Mouse (Mus musculus) liver, adult 2 months (tissue): Measurements from ENCODE around the gene Kncn. TPM values are rescaled to one million over a fixed set of nuclear protein-coding genes. Genes with fewer than 3 reads are reported as not detected.

Experiments
- DNase-seq: peaks from one replicate; pipeline ENCODE4 v3.0.0-alpha.2; 2011; ENCODE audit warnings: low read depth, low spot score; ENCODE audit errors: extremely low read depth
- H3K27ac ChIP-seq: fragments of 200-500 bp; replicated peaks from 2 replicates; pipeline ENCODE4 v1.5.1; 2012; ENCODE audit warnings: low read depth, mild to moderate bottlenecking, control low read depth, inconsistent platforms, low read length; ENCODE audit not compliant: insufficient read depth
- H3K27me3 ChIP-seq: fragments of 200-500 bp; 2 replicates; pipeline ENCODE4 v1.6.1; 2012; ENCODE audit warnings: mild to moderate bottlenecking, moderate library complexity, low read length, inconsistent platforms; ENCODE audit not compliant: control insufficient read depth, insufficient read depth
- H3K36me3 ChIP-seq: fragments of 200-500 bp; 2 replicates; pipeline ENCODE4 v1.6.1; 2012; ENCODE audit warnings: low read length, inconsistent platforms; ENCODE audit not compliant: control insufficient read depth, insufficient read depth
- H3K4me1 ChIP-seq: fragments of 200-500 bp; 2 replicates; pipeline ENCODE4 v1.6.1; 2011; ENCODE audit warnings: low read length; ENCODE audit not compliant: control insufficient read depth, insufficient read depth
- H3K4me3 ChIP-seq: fragments of 200-500 bp; 2 replicates; pipeline ENCODE4 v1.5.1; 2011; ENCODE audit warnings: low read depth, mild to moderate bottlenecking, control low read depth, low read length, moderate library complexity; ENCODE audit not compliant: insufficient read depth
- H3K79me2 ChIP-seq: fragments of 200-500 bp; 2 replicates; pipeline ENCODE4 v1.6.1; 2012; ENCODE audit warnings: inconsistent platforms, mild to moderate bottlenecking, low read length, moderate library complexity; ENCODE audit not compliant: control insufficient read depth, insufficient read depth
- H3K9ac ChIP-seq: fragments of 200-500 bp; 2 replicates; pipeline ENCODE4 v1.6.1; 2012; ENCODE audit warnings: low read depth, mild to moderate bottlenecking, control low read depth, inconsistent platforms, low read length
- CTCF ChIP-seq: fragments of 200-500 bp; IDR thresholded peaks from 2 replicates; pipeline ENCODE4 v1.5.1; 2011; ENCODE audit warnings: low read depth, low read length, control low read depth
- POLR2A ChIP-seq: fragments of 200-500 bp; IDR thresholded peaks from 2 replicates; pipeline ENCODE4 v1.6.1; 2011; ENCODE audit warnings: low read length, control low read depth; ENCODE audit not compliant: insufficient read depth; ENCODE audit errors: extremely low read depth
- WGBS: fragments of 180-500 bp; shearing (Covaris S2); methylation state at CpG from one replicate; pipeline ENCODE4 v1.1.7; 2018; 5-methylcytosine and 5-hydroxymethylcytosine counted together
- polyA plus RNA-seq: library from polyadenylated mRNA; depleted of rRNA; stranded (reverse); fragments of >200 nt; gene quantifications from 2 replicates; pipeline ENCODE4 v1.2.3, GENCODE M21; 2012
- total RNA-seq: library from RNA; depleted of rRNA; stranded (reverse); fragments of >200 nt; gene quantifications from 2 replicates; pipeline ENCODE4 v1.2.3, GENCODE M21; 2014

Gene Kncn
- total and polyA plus RNA-seq, 2 experiments: not detected

- 70% methylated on average over 2 of the region's 2 CpGs for WGBS
- Histone ChIP-seq H3K4me3 (no peak overlapping the region), H3K27ac (no peak overlapping the region), H3K27me3 (no peaks in the 10 kb centered on the region), H3K9ac (no peak overlapping the region), H3K4me1 (peaks cover 7% of the 10 kb centered on the region), H3K79me2 (peaks cover 2% of the 10 kb centered on the region; the same call in 1 of the 2 replicates), H3K36me3 (peaks cover 21% of the 10 kb centered on the region)
- TF ChIP-seq POLR2A: no peak
- no peak for TF ChIP-seq CTCF
- no peak for DNase-seq
Observed at GRCm38 (mm10) chr4:115846656-115847055, 37.5 kb upstream of the Kncn start.

- peaks cover 7% of the 10 kb centered on the region for H3K4me1 ChIP-seq
- H3K4me3 ChIP-seq: no peak overlapping the region
- H3K27me3 ChIP-seq: no peaks in the 10 kb centered on the region
- peak overlapping the region; percentile 73 for H3K27ac ChIP-seq
- peaks cover 2% of the 10 kb centered on the region; the same call in 1 of the 2 replicates for H3K79me2 ChIP-seq
- H3K36me3 ChIP-seq: peaks cover 27% of the 10 kb centered on the region
- TF ChIP-seq POLR2A (no peak), CTCF (no peak)
- DNase-seq: peak; percentile 58
- H3K9ac ChIP-seq: no peak overlapping the region
- 43% methylated on average over 5 of the region's 5 CpGs for WGBS
Observed at GRCm38 (mm10) chr4:115847377-115847776, 36.8 kb upstream of the Kncn start.

GRCm38 (mm10) chr4:115848083-115848482 is 36.1 kb upstream of the Kncn start:
- no peak for TF ChIP-seq POLR2A
- no peak for TF ChIP-seq CTCF
- Histone ChIP-seq H3K27ac (no peak overlapping the region; the same call in 1 of the 2 replicates), H3K4me3 (no peak overlapping the region), H3K36me3 (peaks cover 27% of the 10 kb centered on the region), H3K9ac (no peak overlapping the region), H3K79me2 (peaks cover 2% of the 10 kb centered on the region; the same call in 1 of the 2 replicates), H3K27me3 (no peaks in the 10 kb centered on the region), H3K4me1 (peaks cover 7% of the 10 kb centered on the region)
- WGBS: 100% methylated on average over 1 of the region's 1 CpGs
- no peak for DNase-seq

DNA sequence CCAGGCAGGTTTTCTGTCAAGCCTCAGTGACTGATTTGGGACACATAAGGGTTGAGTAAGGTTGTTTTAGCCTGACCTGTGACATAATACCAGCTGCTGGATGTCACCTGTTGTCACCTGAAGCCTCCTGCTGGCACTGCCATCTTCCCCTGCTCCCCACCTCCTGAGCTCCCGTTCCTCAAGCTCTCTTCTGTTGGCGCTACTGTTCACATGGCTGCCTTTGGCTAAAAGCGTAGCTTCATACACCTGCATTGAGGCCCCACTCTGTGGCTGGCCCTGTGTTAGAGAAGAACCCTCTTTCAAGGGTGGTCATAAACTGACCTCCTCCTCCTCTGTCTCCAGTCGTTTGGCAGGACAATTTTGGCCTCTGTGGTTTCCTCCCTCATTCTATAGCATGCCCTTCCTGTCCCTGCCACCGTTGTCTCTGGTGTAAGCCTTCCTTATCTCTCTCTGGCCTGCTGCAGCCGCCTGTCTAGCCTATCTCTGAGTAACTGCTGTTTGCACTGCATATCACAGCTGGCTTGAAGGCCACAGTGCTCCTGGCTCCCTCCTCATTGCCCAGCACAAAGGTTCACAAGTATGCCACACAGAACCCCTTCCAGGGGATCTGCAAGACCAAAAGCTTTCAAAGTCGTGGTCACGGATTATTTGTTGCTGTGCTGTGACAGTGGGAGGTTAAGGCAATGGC is 35.1 kb upstream of the Kncn start:
- H3K4me3 ChIP-seq: no peak overlapping the region
- H3K9ac ChIP-seq: no peak overlapping the region
- TF ChIP-seq POLR2A: no peak
- peaks cover 2% of the 10 kb centered on the region; the same call in 1 of the 2 replicates for H3K79me2 ChIP-seq
- DNase-seq: no peak
- no peaks in the 10 kb centered on the region for H3K27me3 ChIP-seq
- WGBS: 60% methylated on average over 8 of the region's 8 CpGs
- H3K4me1 ChIP-seq: peaks cover 7% of the 10 kb centered on the region
- peaks cover 31% of the 10 kb centered on the region for H3K36me3 ChIP-seq
- H3K27ac ChIP-seq: no peak overlapping the region

GRCm38 (mm10) chr4:115850111-115850510 is 34.1 kb upstream of the Kncn start:
- Histone ChIP-seq H3K27me3 (no peaks in the 10 kb centered on the region), H3K4me3 (no peak overlapping the region), H3K36me3 (peaks cover 31% of the 10 kb centered on the region), H3K9ac (no peak overlapping the region), H3K27ac (no peak overlapping the region), H3K79me2 (peaks cover 2% of the 10 kb centered on the region; the same call in 1 of the 2 replicates), H3K4me1 (peaks cover 7% of the 10 kb centered on the region)
- 97% methylated on average over 2 of the region's 2 CpGs for WGBS
- no peak for TF ChIP-seq CTCF
- no peak for TF ChIP-seq POLR2A
- DNase-seq: no peak

DNA sequence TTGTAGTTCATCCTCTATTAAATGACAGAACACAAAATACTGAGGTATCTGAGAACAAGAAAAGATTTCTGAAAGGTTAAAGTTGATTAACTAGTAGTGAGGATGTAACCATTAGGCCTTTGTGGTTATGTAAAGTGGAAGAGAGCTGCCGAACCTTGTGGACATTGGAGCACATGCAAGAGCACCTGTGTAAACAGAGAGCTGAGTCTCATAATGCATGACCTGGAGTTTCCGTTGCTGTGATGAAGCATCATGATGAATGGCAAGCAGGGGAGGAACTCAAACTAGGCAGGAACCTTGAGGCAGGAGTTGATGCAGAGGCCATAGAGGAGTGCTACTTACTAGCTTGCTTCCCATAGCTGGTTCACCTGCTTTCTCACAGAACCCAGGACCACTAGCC is 33.6 kb upstream of the Kncn start:
- no peak for TF ChIP-seq POLR2A
- no peak for TF ChIP-seq CTCF
- Histone ChIP-seq H3K79me2 (peaks cover 2% of the 10 kb centered on the region; the same call in 1 of the 2 replicates), H3K9ac (no peak overlapping the region), H3K4me3 (no peak overlapping the region), H3K27ac (no peak overlapping the region), H3K27me3 (no peaks in the 10 kb centered on the region), H3K4me1 (peaks cover 7% of the 10 kb centered on the region), H3K36me3 (peaks cover 31% of the 10 kb centered on the region)
- no peak for DNase-seq
- WGBS: 42% methylated on average over 2 of the region's 2 CpGs
